Mouse (Mus musculus): ENCODE results near the gene Sulf2. TPM values are rescaled to one million over a fixed set of nuclear protein-coding genes. Genes with fewer than 3 reads are reported as not detected.

The Sulf2 gene
- total and polyA plus RNA-seq, 3 experiments, result not detected

GRCm38 (mm10) chr2:166203647-166204046, 48.2 kb upstream of the Sulf2 start:
- H3K4me1 ChIP-seq (ENCODE audit: control insufficient read depth in 1 of 2, insufficient read depth in 2 of 2, low read length in 2 of 2), result no peaks in the 10 kb centered on the region
- no peaks in the 10 kb centered on the region for H3K79me2 ChIP-seq (ENCODE audit: control insufficient read depth, insufficient read depth, low read length, poor library complexity)
- H3K9ac ChIP-seq (ENCODE audit: control insufficient read depth, low read depth, low read length, poor library complexity, severe bottlenecking), result no peak overlapping the region
- H3K9me3 ChIP-seq (replicated peaks; ENCODE audit: insufficient read depth, low read length), result no peaks in the 10 kb centered on the region
- TF ChIP-seq MEF2A (IDR thresholded peaks at IDR 0.05; ENCODE audit: extremely low read depth, insufficient replicate concordance, low read depth, low read length, poor library complexity, severe bottlenecking), result no peak
- TF ChIP-seq TBP (IDR thresholded peaks at IDR 0.05; ENCODE audit: low read depth, low read length), result no peak
- no peak for TF ChIP-seq CHD1 (IDR thresholded peaks at IDR 0.05; ENCODE audit: low read depth, low read length)
- no peak for TF ChIP-seq EP300 (IDR thresholded peaks at IDR 0.05; ENCODE audit: low read depth in 1 of 2, low read length in 2 of 2)
- TF ChIP-seq JUND (IDR thresholded peaks at IDR 0.05; ENCODE audit: low read depth, low read length), result no peak
- no peak for TF ChIP-seq BHLHE40 (IDR thresholded peaks at IDR 0.05; ENCODE audit: borderline replicate concordance, low read depth, low read length)
- no peak for TF ChIP-seq SMC3 (IDR thresholded peaks at IDR 0.05; ENCODE audit: low read depth, low read length)
- TF ChIP-seq ZC3H11A (IDR thresholded peaks at IDR 0.05; ENCODE audit: low read depth, low read length), result no peak
- TF ChIP-seq POLR2AphosphoS2 (IDR thresholded peaks at IDR 0.05; ENCODE audit: low read length), result no peak
- DNase-seq (ENCODE audit: low read depth, low spot score), result no peak
- no peaks in the 10 kb centered on the region for H3K36me3 ChIP-seq (ENCODE audit: control insufficient read depth in 1 of 2, insufficient read depth in 2 of 2, low read length in 2 of 2)
- no peak overlapping the region for H3K4me3 ChIP-seq (ENCODE audit: control insufficient read depth in 1 of 2, insufficient read depth in 1 of 2, low read depth in 2 of 2, low read length in 2 of 2)
- no peak overlapping the region for H3K27ac ChIP-seq (ENCODE audit: control insufficient read depth, low read depth, low read length)
- H3K27me3 ChIP-seq (ENCODE audit: control insufficient read depth in 1 of 2, insufficient read depth in 2 of 2, low read length in 2 of 2), result no peaks in the 10 kb centered on the region

- Histone ChIP-seq H3K36me3 (ENCODE audit: control insufficient read depth in 1 of 2, insufficient read depth in 2 of 2, low read length in 2 of 2) (no peaks in the 10 kb centered on the region), H3K4me3 (ENCODE audit: control insufficient read depth in 1 of 2, insufficient read depth in 1 of 2, low read depth in 2 of 2, low read length in 2 of 2) (no peak overlapping the region), H3K9me3 (replicated peaks; ENCODE audit: insufficient read depth, low read length) (no peaks in the 10 kb centered on the region), H3K79me2 (ENCODE audit: control insufficient read depth, insufficient read depth, low read length, poor library complexity) (no peaks in the 10 kb centered on the region), H3K4me1 (ENCODE audit: control insufficient read depth in 1 of 2, insufficient read depth in 2 of 2, low read length in 2 of 2) (no peaks in the 10 kb centered on the region), H3K9ac (ENCODE audit: control insufficient read depth, low read depth, low read length, poor library complexity, severe bottlenecking) (no peak overlapping the region), H3K27ac (ENCODE audit: control insufficient read depth, low read depth, low read length) (no peak overlapping the region), H3K27me3 (ENCODE audit: control insufficient read depth in 1 of 2, insufficient read depth in 2 of 2, low read length in 2 of 2) (no peaks in the 10 kb centered on the region)
- DNase-seq (ENCODE audit: low read depth, low spot score), result no peak
- no peak for TF ChIP-seq ZKSCAN1 (IDR thresholded peaks at IDR 0.05; ENCODE audit: low read depth, low read length)
- TF ChIP-seq ETS1 (IDR thresholded peaks at IDR 0.05; ENCODE audit: low read depth, low read length), result no peak
- TF ChIP-seq RAD21 (IDR thresholded peaks at IDR 0.05; ENCODE audit: low read depth, low read length), result no peak
- TF ChIP-seq CTCF (IDR thresholded peaks at IDR 0.05 in 2 of 3, conservative IDR thresholded peaks at IDR 0.05 in 1 of 3; ENCODE audit: control insufficient read depth in 1 of 3, insufficient read depth in 1 of 3, low read depth in 2 of 3, low read length in 3 of 3, poor library complexity in 1 of 3, severe bottlenecking in 1 of 3), result no peak
- TF ChIP-seq ELF1 (IDR thresholded peaks at IDR 0.05; ENCODE audit: low read depth, low read length), result no peak
- no peak for TF ChIP-seq CHD1 (IDR thresholded peaks at IDR 0.05; ENCODE audit: low read depth, low read length)
- TF ChIP-seq MAX (IDR thresholded peaks at IDR 0.05; ENCODE audit: low read length), result no peak
- no peak for TF ChIP-seq TCF12 (IDR thresholded peaks at IDR 0.05; ENCODE audit: low read depth, low read length)
Measured at GRCm38 (mm10) chr2:166197964-166198363, 42.5 kb upstream of the Sulf2 start.
